Mouse (Mus musculus) heart, postnatal 4 days (tissue): ENCODE measurements around the gene Pon3. TPM values are rescaled to one million over a fixed set of nuclear protein-coding genes. Genes with fewer than 3 reads are reported as not detected.

Experiments used
- DNase-seq: peaks from one replicate; pipeline ENCODE4 v3.0.0; 2021
- total RNA-seq, 2 experiments: library from RNA; stranded (reverse); gene quantifications; 2 replicates each; pipeline ENCODE4 v1.2.3; 2021

Pon3 gene
- total RNA-seq, 2 experiments from 2014 or later, result 25.1 to 25.8 TPM

- DNase-seq, result no peak
Measured at GRCm38 (mm10) chr6:5177967-5178891, 77.9 kb downstream of the Pon3 start.

- DNase-seq, result no peak
Measured at GRCm38 (mm10) chr6:5174179-5174812, 81.8 kb downstream of the Pon3 start.

GRCm38 (mm10) chr6:5172571-5172970 lies 83.5 kb downstream of the Pon3 start:
- DNase-seq, result no peak

GRCm38 (mm10) chr6:5171418-5171817 lies 84.7 kb downstream of the Pon3 start:
- no peak for DNase-seq

Other genes with a start within 250 kb of the Pon3 start
- gene Pon1, start 62.3 kb downstream of the Pon3 start, total RNA-seq, result not detected
- gene Pon2, start 42.2 kb upstream of the Pon3 start, total RNA-seq, result 10 to 100 TPM; 22.8 to 24.7 TPM
- gene Asb4, start 127.1 kb upstream of the Pon3 start, total RNA-seq, result 10 to 100 TPM; 10.6 to 15.5 TPM
- gene Pdk4, start 240.0 kb upstream of the Pon3 start, total RNA-seq, result 100 to 1,000 TPM; 155 to 166 TPM